Mouse (Mus musculus) ES-E14 (cell line): Measurements from ENCODE around the gene Trim60.

Experiments
- MAFK ChIP-seq: IDR thresholded peaks from 2 replicates; pipeline ENCODE4 v1.6.1; 2014; ENCODE audit warnings: mild to moderate bottlenecking, low read depth, low read length, inconsistent platforms; ENCODE audit not compliant: insufficient read depth
- ZNF384 ChIP-seq: IDR thresholded peaks from 2 replicates; pipeline ENCODE4 v1.6.1; 2012; ENCODE audit warnings: low read depth, low read length, inconsistent platforms

DNA sequence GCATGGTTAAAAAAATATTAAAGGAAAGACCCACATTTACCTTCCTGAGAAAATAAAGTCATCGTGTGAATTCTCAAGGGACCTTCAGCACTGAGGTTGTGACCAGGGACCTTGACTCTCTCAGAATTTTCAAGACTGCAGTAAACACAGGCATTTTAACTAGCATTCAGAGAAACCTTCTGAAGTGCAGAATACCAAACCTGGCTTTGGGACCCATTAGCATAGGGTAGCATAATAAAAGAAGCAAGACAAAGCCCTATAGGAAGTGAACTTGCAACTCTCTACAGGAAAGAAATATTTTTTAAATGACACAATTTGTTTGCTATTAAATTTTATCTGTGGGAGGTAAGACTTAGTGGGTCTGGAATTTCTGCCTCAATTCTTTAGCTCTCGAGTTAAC is 45.7 kb upstream of the Trim60 start:
- TF ChIP-seq ZNF384 (no peak), MAFK (no peak)
